ENCODE assay signal across 27 mouse cellular contexts in genomic region chr12:78209856-78210255, GRCm38 (mm10). TPM values are rescaled to one million over a fixed set of nuclear protein-coding genes. Genes with fewer than 3 reads are reported as not detected.
A peak's percentile ranks its signal among the peaks of the same experiment; 100 is the strongest.
DNase-seq lines count a peak whose midpoint lies in the region; ATAC-seq and TF ChIP-seq lines count a peak whose summit lies in the region.
"Had no signal": no experiment of that assay in that cellular context is flagged by ENCODE, and none has a peak within 500 bp of the region (broad histone marks: within the 10 kb centered on the region; RNA-seq: fewer than 3 reads in every experiment).

No protein-coding gene starts in this region.

- peaks cover 7% of the 10 kb centered on the region for H3K4me1 ChIP-seq in kidney, adult 2 months (ENCODE audit: control insufficient read depth, insufficient read depth, low read length)
- no peaks in the 10 kb centered on the region for H3K4me1 ChIP-seq in kidney, embryonic 15.5 days
- peaks cover 17% of the 10 kb centered on the region for H3K4me1 ChIP-seq in liver, adult 2 months (ENCODE audit: control insufficient read depth, insufficient read depth, low read length)
- peaks cover 7% of the 10 kb centered on the region for H3K4me1 ChIP-seq in liver, postnatal 0 days (ENCODE audit: insufficient read depth)

- no peak for ATAC-seq in kidney, embryonic 15.5 days (replicated peaks; ENCODE audit: low FRiP score)
- no peak for ATAC-seq in liver, postnatal 0 days
- ATAC-seq: activated CD4-positive, CD25-positive, alpha-beta regulatory T cell, adult 4 months; CD4-positive, CD25-positive, alpha-beta regulatory T cell, adult 4 months; Patski had no signal

- no peak overlapping the region for H3K4me3 ChIP-seq in kidney, adult 2 months (ENCODE audit: insufficient read depth, low read depth, low read length)
- H3K4me3 ChIP-seq in kidney, embryonic 15.5 days (replicated peaks), result no peak overlapping the region
- H3K4me3 ChIP-seq in liver, adult 2 months (ENCODE audit: insufficient read depth, low read depth, low read length), result no peak overlapping the region
- no peak overlapping the region for H3K4me3 ChIP-seq in liver, postnatal 0 days (ENCODE audit: low read depth, low read length)

- no peak for TF ChIP-seq CTCF in kidney, adult 2 months (conservative IDR thresholded peaks at IDR 0.05; ENCODE audit: insufficient read depth, insufficient read length, low read depth, low read length)
- TF ChIP-seq CTCF in liver, adult 2 months (IDR thresholded peaks at IDR 0.05; ENCODE audit: low read depth, low read length), result no peak
- TF ChIP-seq CTCF in liver, postnatal 0 days (IDR thresholded peaks at IDR 0.05; ENCODE audit: low read depth), result no peak

- WGBS in kidney, adult 2 months, result 67% methylated on average over 2 of the region's 2 CpGs
- WGBS in kidney, embryonic 15.5 days, result 90% methylated on average over 2 of the region's 2 CpGs
- WGBS in liver, adult 2 months, result 30% methylated on average over 2 of the region's 2 CpGs
- WGBS in liver, postnatal 0 days (ENCODE audit: insufficient replicate concordance), result 66% methylated on average over 2 of the region's 2 CpGs

- TF ChIP-seq EP300 in liver, postnatal 0 days (IDR thresholded peaks at IDR 0.05; ENCODE audit: low read depth), result no peak

- no peak for TF ChIP-seq POLR2A in kidney, adult 2 months (IDR thresholded peaks at IDR 0.05; ENCODE audit: low read depth, low read length)
- no peak for TF ChIP-seq POLR2A in liver, adult 2 months (IDR thresholded peaks at IDR 0.05; ENCODE audit: extremely low read depth, insufficient read depth, low read length)

- H3K79me2 ChIP-seq in liver, adult 2 months (ENCODE audit: control insufficient read depth, insufficient read depth, low read length), result 0 out of 2 replicates have a peak, but pooled peaks cover 3% of the 10 kb centered on the region

- H3K36me3 ChIP-seq in kidney, adult 2 months (ENCODE audit: control insufficient read depth, insufficient read depth, low read length), result no peaks in the 10 kb centered on the region
- H3K36me3 ChIP-seq in kidney, embryonic 15.5 days, result no peaks in the 10 kb centered on the region
- H3K36me3 ChIP-seq in liver, adult 2 months (ENCODE audit: control insufficient read depth, insufficient read depth, low read length), result no peaks in the 10 kb centered on the region
- no peaks in the 10 kb centered on the region for H3K36me3 ChIP-seq in liver, postnatal 0 days (replicated peaks; ENCODE audit: insufficient read depth, low read length)
- H3K36me3 ChIP-seq: G1E had no signal

- no peak overlapping the region for H3K9ac ChIP-seq in kidney, embryonic 15.5 days
- 0 out of 2 replicates have a peak overlapping the region, but pooled peaks have one; percentile 8 for H3K9ac ChIP-seq in liver, adult 2 months (ENCODE audit: low read depth, low read length)
- no peak overlapping the region for H3K9ac ChIP-seq in liver, postnatal 0 days (replicated peaks)

- H3K4me2 ChIP-seq in kidney, embryonic 15.5 days, result no peak overlapping the region
- no peak overlapping the region for H3K4me2 ChIP-seq in liver, postnatal 0 days (ENCODE audit: low read depth, low read length)

- H3K9me3 ChIP-seq in kidney, embryonic 15.5 days (replicated peaks), result no peaks in the 10 kb centered on the region
- no peaks in the 10 kb centered on the region for H3K9me3 ChIP-seq in liver, postnatal 0 days (ENCODE audit: low read length)
- H3K9me3 ChIP-seq: G1E had no signal

- peak; percentile 56 for DNase-seq in kidney, adult 2 months
- peak; percentile 34 for DNase-seq in kidney, adult 9 months
- no peak for DNase-seq in kidney, adult 18-20 months
- DNase-seq in liver, adult 2 months (ENCODE audit: extremely low read depth, low read depth, low spot score), result peak; percentile 90
- DNase-seq in liver, postnatal 0 days, result no peak
- DNase-seq: adrenal gland, adult 2 months; adrenal gland, adult 8-10 months; adrenal gland, postnatal 10 days; adrenal gland, postnatal 14 days; adrenal gland, postnatal 25 days; adrenal gland, postnatal 36 days; B cell, adult 2 months; cerebellum, adult 11 months; cerebellum, adult 11-12 months; cerebellum, adult 18-20 months had no signal

- no peaks in the 10 kb centered on the region for H3K27me3 ChIP-seq in kidney, adult 2 months (replicated peaks; ENCODE audit: control insufficient read depth, insufficient read depth, low read length)
- H3K27me3 ChIP-seq in kidney, embryonic 15.5 days, result no peaks in the 10 kb centered on the region
- no peaks in the 10 kb centered on the region for H3K27me3 ChIP-seq in liver, adult 2 months (ENCODE audit: control insufficient read depth, insufficient read depth, low read length)
- H3K27me3 ChIP-seq in liver, postnatal 0 days (ENCODE audit: insufficient read depth, low read length), result no peaks in the 10 kb centered on the region
- H3K27me3 ChIP-seq: CH12.LX, Patski had no signal

- no peak overlapping the region for H3K27ac ChIP-seq in kidney, adult 2 months (ENCODE audit: insufficient read depth, low read depth, low read length)
- H3K27ac ChIP-seq in kidney, embryonic 15.5 days, result no peak overlapping the region
- H3K27ac ChIP-seq in liver, adult 2 months (replicated peaks; ENCODE audit: insufficient read depth, low read depth, low read length), result peak overlapping the region; percentile 87
- H3K27ac ChIP-seq in liver, postnatal 0 days (ENCODE audit: low read depth), result no peak overlapping the region

RNA-seq across cellular contexts. Expression of gene Gm6657, which starts 15.8 kb away (rescaled TPM):
- not detected in 2 replicates for polyA plus RNA-seq in kidney, adult 2 months (2012; rRNA removed)
- not detected in 2 replicates for polyA plus RNA-seq in kidney, embryonic 15.5 days (2015; fragmentation: Nextera tagmentation; extraction: Ambion mirVana)
- not detected in 2 replicates for total RNA-seq in liver, adult 2 months (2014; rRNA removed)
- not detected in 2 replicates for polyA plus RNA-seq in liver, adult 2 months (2012; rRNA removed)
- polyA plus RNA-seq in liver, postnatal 0 days (2015; fragmentation: Nextera tagmentation; extraction: Ambion mirVana), result not detected in 2 replicates
- total RNA-seq: adrenal gland, adult 18-20 months; adrenal gland, adult 2 months; adrenal gland, adult 8-10 months; adrenal gland, postnatal 10 days; adrenal gland, postnatal 14 days; adrenal gland, postnatal 25 days; adrenal gland, postnatal 36 days; adrenal gland, postnatal 4 days; CH12.LX; ES-E14; G1E; MEL had no signal
- polyA plus RNA-seq: activated CD4-positive, CD25-positive, alpha-beta regulatory T cell, adult 4 months; adrenal gland, adult 2 months; brain, embryonic 14.5 days; C2C12; CD4-positive, CD25-positive, alpha-beta regulatory T cell, adult 4 months; G1E; Patski had no signal

RNA-seq across cellular contexts. Expression of gene Gphn, which starts 16.3 kb away (rescaled TPM):
- polyA plus RNA-seq in kidney, adult 2 months (2012; rRNA removed), result 30.0 and 33.6 TPM in 2 replicates
- polyA plus RNA-seq in kidney, embryonic 15.5 days (2015; fragmentation: Nextera tagmentation; extraction: Ambion mirVana), result 14.2 and 14.8 TPM in 2 replicates
- 52.6 and 59.4 TPM in 2 replicates for total RNA-seq in liver, adult 2 months (2014; rRNA removed)
- 31.6 and 33.5 TPM in 2 replicates for polyA plus RNA-seq in liver, adult 2 months (2012; rRNA removed)
- polyA plus RNA-seq in liver, postnatal 0 days (2015; fragmentation: Nextera tagmentation; extraction: Ambion mirVana), result 6.0 and 6.1 TPM in 2 replicates

Comparison
In these comparisons a context has a peak if more than half of its experiments do, and no peak if none do; other contexts are left out.
1. DNase-seq: peak in kidney, adult 2 months (single experiment), kidney, adult 9 months (single experiment) and liver, adult 2 months (single experiment); none in kidney, adult 18-20 months (single experiment) and liver, postnatal 0 days (single experiment).